Mouse (Mus musculus) liver, embryonic 14.5 days (tissue): ENCODE measurements around the gene a. TPM values are rescaled to one million over a fixed set of nuclear protein-coding genes. Genes with fewer than 3 reads are reported as not detected.
A peak's percentile ranks its signal among the peaks of the same experiment; 100 is the strongest.

Source experiments
- ATAC-seq: fragments of 200-750 bp; cut with Nextera tagmentation; 2 replicates; pipeline ENCODE4 v1.8.0; 2017; ENCODE audit warnings: moderate number of reproducible peaks, mild to moderate bottlenecking, moderate library complexity; ENCODE audit not compliant: insufficient read depth
- DNase-seq, 3 experiments: peaks; one replicate each; pipeline ENCODE4 v3.0.0-alpha.2; 2012 to 2013; ENCODE audit warnings: low read depth in 3 of 3, low spot score in 3 of 3
- H3K27ac ChIP-seq: fragments of 300-500 bp; sonication (generic); 2 replicates; pipeline ENCODE4 v1.5.1; 2014; ENCODE audit warnings: moderate library complexity, mild to moderate bottlenecking, control low read depth, inconsistent platforms
- H3K27me3 ChIP-seq: fragments of 300-500 bp; sonication (generic); 2 replicates; pipeline ENCODE4 v1.6.1; 2014; ENCODE audit warnings: mild to moderate bottlenecking, low read length, moderate library complexity; ENCODE audit not compliant: control insufficient read depth, insufficient read depth
- H3K36me3 ChIP-seq: fragments of 300-500 bp; sonication (generic); replicated peaks from 2 replicates; pipeline ENCODE4 v1.6.1; 2014; ENCODE audit warnings: low read depth; ENCODE audit not compliant: control insufficient read depth, insufficient read depth
- H3K4me1 ChIP-seq, 2 experiments: fragments of 200-500 bp in 1 of 2; fragments of 300-500 bp in 1 of 2; sonication (generic) in 1 of 2; replicated peaks; 2 replicates each; pipeline ENCODE4 v1.6.1; 2012 to 2014; ENCODE audit warnings: antibody characterized with exemption in 1 of 2, inconsistent platforms in 1 of 2, low read length in 1 of 2; ENCODE audit not compliant: control insufficient read depth in 2 of 2, insufficient read depth in 2 of 2
- H3K4me2 ChIP-seq: fragments of 300-500 bp; sonication (generic); 2 replicates; pipeline ENCODE4 v1.6.1; 2014; ENCODE audit warnings: low read depth, mild to moderate bottlenecking, control low read depth, moderate library complexity
- H3K4me3 ChIP-seq, 2 experiments: fragments of 200-500 bp in 1 of 2; fragments of 300-500 bp in 1 of 2; sonication (generic) in 1 of 2; 2 replicates each; pipeline ENCODE4 v1.5.1; 2012 to 2014; ENCODE audit warnings: low read depth in 2 of 2, low read length in 2 of 2, mild to moderate bottlenecking in 2 of 2, control low read depth in 1 of 2, inconsistent platforms in 1 of 2, moderate library complexity in 1 of 2; ENCODE audit not compliant: insufficient read depth in 1 of 2
- H3K9ac ChIP-seq: fragments of 300-500 bp; sonication (generic); replicated peaks from 2 replicates; pipeline ENCODE4 v1.6.1; 2014; ENCODE audit warnings: mild to moderate bottlenecking, control low read depth, moderate library complexity
- H3K9me3 ChIP-seq: fragments of 300-500 bp; sonication (generic); 2 replicates; pipeline ENCODE4 v1.6.1; 2016; ENCODE audit warnings: low read length, mixed read lengths; ENCODE audit not compliant: control insufficient read depth
- CTCF ChIP-seq: IDR thresholded peaks from 2 replicates; pipeline ENCODE4 v1.5.1; 2016; ENCODE audit warnings: antibody characterized with exemption, low read depth, control low read depth
- EP300 ChIP-seq: IDR thresholded peaks from 2 replicates; pipeline ENCODE4 v1.6.1; 2016; ENCODE audit warnings: antibody characterized with exemption, low read depth
- WGBS: fragments of 180-500 bp; shearing (Covaris S2); extraction: QIAGEN DNeasy Blood & Tissue Kit; methylation state at CpG from one replicate; pipeline ENCODE4 v1.1.7; 2014; ENCODE audit not compliant: insufficient replicate concordance; 5-methylcytosine and 5-hydroxymethylcytosine counted together
- polyA plus RNA-seq, 2 experiments: library from polyadenylated mRNA; depleted of rRNA in 1 of 2; stranded (reverse) in 1 of 2; unstranded in 1 of 2; fragments of >200 nt; fragmentation: Nextera tagmentation in 1 of 2; extraction: Ambion mirVana in 1 of 2; gene quantifications; 2 replicates each; pipeline versions ENCODE4 v1.2.1 to v1.2.3; 2012 to 2014

a gene
- polyA plus RNA-seq (2012; rRNA removed) (0.25 TPM in 1 of 2 replicates, not detected in the other), polyA plus RNA-seq (2014; fragmentation: Nextera tagmentation; extraction: Ambion mirVana) (0.36 TPM in 1 of 2 replicates, not detected in the other)

DNA sequence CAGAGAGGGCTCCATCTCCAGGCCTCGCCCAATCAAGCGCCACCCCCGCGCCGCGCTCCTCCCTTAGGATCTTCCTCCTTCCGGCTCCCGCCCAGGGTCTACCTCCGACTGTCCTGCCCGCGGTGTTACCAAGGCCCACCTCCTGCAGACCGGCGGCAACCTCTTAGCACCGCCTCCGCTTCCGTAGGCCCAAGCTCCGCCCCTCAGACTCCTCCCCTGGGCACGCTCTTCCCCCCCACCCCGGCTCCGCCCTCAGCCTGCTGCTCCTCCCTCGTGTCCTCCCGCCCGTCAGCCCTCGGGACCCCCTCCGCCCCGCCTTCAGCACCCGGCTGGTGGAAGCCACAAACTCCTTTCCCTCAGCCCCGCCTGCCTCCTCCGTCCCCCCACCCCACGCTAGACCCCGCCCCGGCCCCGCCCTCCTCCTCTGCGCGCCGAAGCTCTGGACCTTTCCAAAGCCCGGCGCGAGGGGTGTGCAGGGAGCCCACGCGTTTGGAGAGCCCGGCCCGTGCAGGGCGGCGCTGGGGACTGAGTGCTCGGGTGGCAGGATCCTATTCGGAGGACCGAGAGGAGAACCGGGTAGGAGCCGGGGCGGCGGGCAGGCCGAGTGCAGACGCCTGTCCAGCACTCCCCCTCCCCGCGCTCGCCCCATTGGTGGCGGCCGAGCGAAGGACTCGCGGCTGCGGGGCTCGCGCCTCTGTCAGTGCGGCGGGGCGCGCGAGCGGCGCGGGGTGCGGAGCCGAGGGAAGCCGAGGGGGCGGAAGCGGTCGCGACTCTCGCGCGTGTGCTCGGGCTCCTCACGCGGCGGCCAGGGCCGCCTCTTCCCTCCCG, at the start of gene a, which contains the start of gene Raly:
Gene a, plus strand, starts transcription at position 747 of the 828 bp plus-strand sequence.
Gene Raly, plus strand, starts transcription at position 441 of the 828 bp plus-strand sequence.
- Histone ChIP-seq H3K4me1 (peaks cover 51 to 66% of the 10 kb centered on the region in 2 experiments), H3K36me3 (peaks cover 26% of the 10 kb centered on the region), H3K4me3 (peak within 1 kb of the TSS; percentile 91 to 100), H3K9ac (peak within 1 kb of the TSS; percentile 97), H3K27ac (peak within 1 kb of the TSS; percentile 88), H3K4me2 (peak within 1 kb of the TSS; percentile 86), H3K9me3 (no peaks in the 10 kb centered on the region), H3K27me3 (no peaks in the 10 kb centered on the region)
- peak; percentile 97 to 98 (median 98) for DNase-seq
- WGBS, result under 1% methylated on average over 88 of the region's 89 CpGs
- peak; percentile 91 for ATAC-seq
- TF ChIP-seq EP300 (peak; percentile 11; the same call in 1 of the 2 replicates), CTCF (peak; percentile 43)

DNA sequence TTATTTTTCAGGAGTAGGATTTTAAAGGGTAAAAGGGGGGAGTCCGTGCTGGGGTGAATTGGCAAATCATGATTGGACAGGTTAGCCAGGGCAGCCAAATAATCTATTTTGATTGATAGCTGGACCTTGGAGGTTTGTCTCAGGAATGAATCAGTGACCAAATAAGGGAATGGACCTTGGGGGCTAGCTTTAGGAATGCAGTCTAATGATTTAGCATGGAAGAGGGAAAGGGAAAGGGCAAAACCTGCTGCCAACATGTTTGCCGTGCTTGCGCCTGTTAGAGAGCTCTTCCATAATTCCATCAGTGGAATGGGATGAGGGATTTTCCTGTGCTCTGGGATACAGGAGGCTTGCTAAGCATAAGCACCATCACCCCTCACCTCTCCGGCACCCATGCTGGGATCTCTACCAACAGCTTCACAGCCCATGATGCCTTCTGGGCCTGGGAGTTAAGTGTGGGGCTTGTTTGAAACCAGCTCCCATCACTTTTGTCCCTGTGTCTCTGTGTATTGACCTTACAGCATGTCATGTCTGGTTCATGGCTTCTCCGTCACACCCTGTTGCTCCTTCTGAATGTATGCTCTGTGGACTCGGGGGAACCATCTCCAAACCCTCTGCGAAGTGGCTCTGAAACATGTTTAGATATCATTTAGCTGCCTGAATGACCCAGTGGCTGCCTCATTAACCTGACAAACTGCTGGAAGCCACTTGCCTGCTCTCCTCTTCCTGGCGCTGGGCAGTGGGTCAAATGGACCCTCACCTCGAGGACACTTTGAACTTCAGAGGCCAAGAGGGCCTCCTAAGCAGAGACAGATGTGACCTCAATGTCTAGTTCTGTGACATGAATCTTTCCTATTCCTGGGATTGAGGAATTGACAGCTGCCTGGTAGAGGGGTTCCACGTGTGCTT, 48.0 kb upstream of the a start:
- TF ChIP-seq EP300, result no peak
- no peak for TF ChIP-seq CTCF
- WGBS, result 68% methylated on average over 10 of the region's 10 CpGs
- DNase-seq (no peak), ATAC-seq (no peak)
- Histone ChIP-seq H3K36me3 (no peaks in the 10 kb centered on the region), H3K4me2 (no peak overlapping the region), H3K9ac (no peak overlapping the region), H3K27me3 (no peaks in the 10 kb centered on the region), H3K4me3 (no peak overlapping the region), H3K27ac (no peak overlapping the region), H3K9me3 (no peaks in the 10 kb centered on the region), H3K4me1 (no peaks in the 10 kb centered on the region)

DNA sequence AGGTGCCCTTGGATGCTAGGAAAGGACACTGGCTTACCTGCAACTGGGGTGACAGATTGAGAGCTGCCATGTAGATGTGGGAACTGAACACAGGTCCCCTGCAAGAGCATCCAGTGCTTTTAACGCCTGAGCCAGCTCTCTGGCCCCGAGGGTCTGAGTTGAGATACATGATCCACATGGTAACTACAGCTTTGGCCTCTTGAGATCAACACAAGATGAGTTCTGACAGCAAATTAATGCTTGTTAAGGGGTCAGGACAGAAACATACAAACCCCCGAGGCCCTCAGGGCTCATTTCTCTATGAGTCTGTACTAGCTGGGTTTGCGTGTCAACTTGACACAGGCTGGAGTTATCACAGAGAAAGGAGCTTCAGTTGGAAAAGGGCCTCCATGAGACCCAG, 47.3 kb upstream of the a start:
- TF ChIP-seq CTCF (no peak), EP300 (no peak)
- WGBS, result 59% methylated on average over 4 of the region's 4 CpGs
- Histone ChIP-seq H3K27me3 (no peaks in the 10 kb centered on the region), H3K27ac (no peak overlapping the region), H3K4me2 (no peak overlapping the region), H3K36me3 (no peaks in the 10 kb centered on the region), H3K9me3 (peaks cover 2% of the 10 kb centered on the region; the same call in 1 of the 2 replicates), H3K4me3 (no peak overlapping the region), H3K9ac (no peak overlapping the region), H3K4me1 (no peaks in the 10 kb centered on the region)
- no peak for DNase-seq
- ATAC-seq, result no peak

DNA sequence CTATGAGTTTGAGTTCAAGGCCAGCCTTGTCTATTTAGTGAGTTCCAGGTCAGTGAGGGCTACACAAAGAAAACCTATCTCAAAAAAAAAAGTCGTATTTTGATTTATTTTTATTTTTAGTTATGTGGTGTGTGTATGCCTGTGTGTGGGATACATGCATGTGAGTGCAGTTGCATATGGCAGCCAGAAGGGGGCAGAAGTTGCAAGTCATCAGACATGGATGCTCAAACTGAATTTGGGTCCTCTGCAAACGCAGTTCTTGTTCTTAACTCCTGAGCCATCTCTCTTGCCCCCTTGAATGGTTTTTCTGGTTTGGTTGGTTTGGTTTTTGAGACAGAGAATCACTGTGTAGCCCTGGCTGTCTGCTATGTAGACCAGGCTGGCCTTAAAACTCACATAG, 42.8 kb upstream of the a start:
- no peak overlapping the region for H3K4me2 ChIP-seq
- DNase-seq (no peak), ATAC-seq (no peak)
- H3K4me3 ChIP-seq, result no peak overlapping the region
- no peaks in the 10 kb centered on the region for H3K27me3 ChIP-seq
- no peak overlapping the region for H3K27ac ChIP-seq
- H3K9me3 ChIP-seq, result peaks cover 2% of the 10 kb centered on the region; the same call in 1 of the 2 replicates
- peaks cover 0 to 5% of the 10 kb centered on the region in 2 experiments; a peak in 1 of 4 replicates for H3K4me1 ChIP-seq
- WGBS, result 45% methylated on average over 2 of the region's 2 CpGs
- no peak for TF ChIP-seq EP300
- peak; percentile 74 for TF ChIP-seq CTCF
- H3K9ac ChIP-seq, result no peak overlapping the region
- no peaks in the 10 kb centered on the region for H3K36me3 ChIP-seq
